Mouse (Mus musculus): Measurements from ENCODE around the gene Dap3. TPM values are rescaled to one million over a fixed set of nuclear protein-coding genes. Genes with fewer than 3 reads are reported as not detected.
A peak's percentile ranks its signal among the peaks of the same experiment; 100 is the strongest.

Gene Dap3
- total and polyA plus RNA-seq, 3 experiments = 128 to 169 (median 145) TPM

- no peak for DNase-seq (ENCODE audit: extremely low read depth)
- peaks cover 4 to 40% of the 10 kb centered on the region in 2 experiments; a peak in 3 of 4 replicates for H3K4me1 ChIP-seq (ENCODE audit: control insufficient read depth in 1 of 2, insufficient read depth in 2 of 2)
- in situ Hi-C loops (cut with MboI; ENCODE audit: low pct_ligation_motif_present, low pct_unique_long_range_greater_than_20kb, low sequenced_read_pairs) = no loop called here
- no peak for TF ChIP-seq KAT2A (IDR thresholded peaks at IDR 0.05; ENCODE audit: insufficient replicate concordance, low read length)
- peak; percentile 0; the same call in 1 of the 2 replicates for TF ChIP-seq SIN3A (IDR thresholded peaks at IDR 0.05; ENCODE audit: low read length)
- dilution Hi-C loops (cut with MboI; ENCODE audit: extremely low pct_ligation_motif_present, extremely low pct_unique_long_range_greater_than_20kb, low sequenced_read_pairs) = no loop called here
- H3K36me3 ChIP-seq (replicated peaks in 1 of 2; ENCODE audit: control insufficient read depth in 1 of 2, insufficient read depth in 1 of 2, low read length in 1 of 2) = peaks cover 0 to 9% of the 10 kb centered on the region in 2 experiments
- peak overlapping the region; percentile 71 to 88 (median 81) for H3K4me3 ChIP-seq (replicated peaks in 1 of 3; ENCODE audit: low read depth in 2 of 3, low read length in 2 of 3, poor library complexity in 1 of 3)
- peak overlapping the region; percentile 82 for H3K9ac ChIP-seq (ENCODE audit: insufficient read depth, low read depth)
- H3K27ac ChIP-seq (ENCODE audit: insufficient read depth, low read depth) = peak overlapping the region; percentile 88; the same call in 1 of the 2 replicates
- peak overlapping the region; percentile 92 for H3K4me2 ChIP-seq (ENCODE audit: insufficient read depth, low read depth, poor library complexity, severe bottlenecking)
- H3K9me3 ChIP-seq (replicated peaks; ENCODE audit: low read length) = no peaks in the 10 kb centered on the region
- H3K27me3 ChIP-seq (replicated peaks) = no peaks in the 10 kb centered on the region
- H3K79me2 ChIP-seq (replicated peaks; ENCODE audit: control insufficient read depth, extremely low read depth, insufficient read depth, poor library complexity, severe bottlenecking) = peaks cover 63% of the 10 kb centered on the region
Observed at GRCm38 (mm10) chr3:88951327-88951800, 383 bp upstream of the Dap3 start.

GRCm38 (mm10) chr3:88949786-88950575 is 1.0 kb downstream of the Dap3 start:
- H3K36me3 ChIP-seq (replicated peaks in 1 of 2; ENCODE audit: control insufficient read depth in 1 of 2, insufficient read depth in 1 of 2, low read length in 1 of 2) = peaks cover 0 to 11% of the 10 kb centered on the region in 2 experiments
- dilution Hi-C loops (cut with MboI; ENCODE audit: extremely low pct_ligation_motif_present, extremely low pct_unique_long_range_greater_than_20kb, low sequenced_read_pairs) (no loop called here), in situ Hi-C loops (cut with MboI; ENCODE audit: low pct_ligation_motif_present, low pct_unique_long_range_greater_than_20kb, low sequenced_read_pairs) (loop anchor here (25.0 kb wide), 1 partner anchor 87 kb away; no protein-coding TSS in a partner anchor)
- peaks cover 4 to 33% of the 10 kb centered on the region in 2 experiments; a peak in 3 of 4 replicates for H3K4me1 ChIP-seq (ENCODE audit: control insufficient read depth in 1 of 2, insufficient read depth in 2 of 2)
- H3K9me3 ChIP-seq (replicated peaks; ENCODE audit: low read length) = no peaks in the 10 kb centered on the region
- peak; percentile 86 for DNase-seq (ENCODE audit: extremely low read depth)
- no peaks in the 10 kb centered on the region for H3K27me3 ChIP-seq (replicated peaks)
- H3K9ac ChIP-seq (ENCODE audit: insufficient read depth, low read depth) = peak overlapping the region; percentile 82
- peak overlapping the region; percentile 81 to 88 (median 82) for H3K4me3 ChIP-seq (replicated peaks in 1 of 3; ENCODE audit: low read depth in 2 of 3, low read length in 2 of 3, poor library complexity in 1 of 3)
- peaks cover 58% of the 10 kb centered on the region for H3K79me2 ChIP-seq (replicated peaks; ENCODE audit: control insufficient read depth, extremely low read depth, insufficient read depth, poor library complexity, severe bottlenecking)
- H3K27ac ChIP-seq (ENCODE audit: insufficient read depth, low read depth) = peak overlapping the region; percentile 79
- H3K4me2 ChIP-seq (ENCODE audit: insufficient read depth, low read depth, poor library complexity, severe bottlenecking) = peak overlapping the region; percentile 86
- TF ChIP-seq NRF1 (IDR thresholded peaks at IDR 0.05; ENCODE audit: low read depth, low read length) (peak; percentile 83), ZNF384 (IDR thresholded peaks at IDR 0.05; ENCODE audit: low read depth, low read length) (no peak), GABPA (IDR thresholded peaks at IDR 0.05; ENCODE audit: insufficient replicate concordance, low read depth, low read length) (no peak), JUND (conservative IDR thresholded peaks at IDR 0.05; ENCODE audit: low read depth, low read length) (no peak), RCOR1 (conservative IDR thresholded peaks at IDR 0.05; ENCODE audit: low read depth, low read length) (no peak), ETS1 (conservative IDR thresholded peaks at IDR 0.05; ENCODE audit: low read depth, low read length) (no peak), BHLHE40 (IDR thresholded peaks at IDR 0.05; ENCODE audit: low read depth, low read length) (peak; percentile 86), MAFK (IDR thresholded peaks at IDR 0.05; ENCODE audit: insufficient replicate concordance, low read length) (no peak), RAD21 (IDR thresholded peaks at IDR 0.05; ENCODE audit: low read depth, low read length) (no peak), TCF12 (IDR thresholded peaks at IDR 0.05; ENCODE audit: low read depth, low read length) (peak; percentile 76), CHD2 (IDR thresholded peaks at IDR 0.05; ENCODE audit: low read length) (no peak), MYC (IDR thresholded peaks at IDR 0.05; ENCODE audit: low read depth, low read length) (no peak), CHD1 (IDR thresholded peaks at IDR 0.05; ENCODE audit: low read depth, low read length) (peak; percentile 67; the same call in 1 of the 2 replicates), EP300 (IDR thresholded peaks at IDR 0.05; ENCODE audit: low read length) (peak; percentile 18; the same call in 1 of the 2 replicates), USF1 (IDR thresholded peaks at IDR 0.05; ENCODE audit: low read depth, low read length) (no peak), IRF4 (IDR thresholded peaks at IDR 0.05; ENCODE audit: low read depth, low read length) (no peak), POLR2AphosphoS2 (IDR thresholded peaks at IDR 0.05; ENCODE audit: low read depth, low read length) (peak; percentile 61; the same call in 1 of the 2 replicates), SMC3 (IDR thresholded peaks at IDR 0.05; ENCODE audit: low read depth, low read length) (no peak), JUN (IDR thresholded peaks at IDR 0.05; ENCODE audit: insufficient read depth, low read depth, low read length) (no peak), CTCF (conservative IDR thresholded peaks at IDR 0.05 in 1 of 2, IDR thresholded peaks at IDR 0.05 in 1 of 2; ENCODE audit: low read depth in 2 of 2, low read length in 2 of 2) (no peak), TBP (conservative IDR thresholded peaks at IDR 0.05; ENCODE audit: low read depth, low read length) (0 out of 2 replicates have a peak, but pooled peaks have one; percentile 18), ZC3H11A (IDR thresholded peaks at IDR 0.05; ENCODE audit: low read depth, low read length) (no peak), USF2 (conservative IDR thresholded peaks at IDR 0.05; ENCODE audit: low read depth, low read length) (no peak), ZMIZ1 (IDR thresholded peaks at IDR 0.05; ENCODE audit: low read depth, low read length) (peak; percentile 53; the same call in 1 of the 2 replicates), ZKSCAN1 (IDR thresholded peaks at IDR 0.05; ENCODE audit: borderline replicate concordance, low read depth, low read length) (no peak), PAX5 (IDR thresholded peaks at IDR 0.05; ENCODE audit: low read length) (no peak), NELFE (IDR thresholded peaks at IDR 0.05; ENCODE audit: low read depth, low read length) (peak; percentile 77), MEF2A (IDR thresholded peaks at IDR 0.05; ENCODE audit: borderline replicate concordance, low read depth, low read length) (peak; percentile 51; the same call in 1 of the 2 replicates)
